Comparison of ENCODE assay signal across 8 mouse cellular contexts in the genomic region with DNA sequence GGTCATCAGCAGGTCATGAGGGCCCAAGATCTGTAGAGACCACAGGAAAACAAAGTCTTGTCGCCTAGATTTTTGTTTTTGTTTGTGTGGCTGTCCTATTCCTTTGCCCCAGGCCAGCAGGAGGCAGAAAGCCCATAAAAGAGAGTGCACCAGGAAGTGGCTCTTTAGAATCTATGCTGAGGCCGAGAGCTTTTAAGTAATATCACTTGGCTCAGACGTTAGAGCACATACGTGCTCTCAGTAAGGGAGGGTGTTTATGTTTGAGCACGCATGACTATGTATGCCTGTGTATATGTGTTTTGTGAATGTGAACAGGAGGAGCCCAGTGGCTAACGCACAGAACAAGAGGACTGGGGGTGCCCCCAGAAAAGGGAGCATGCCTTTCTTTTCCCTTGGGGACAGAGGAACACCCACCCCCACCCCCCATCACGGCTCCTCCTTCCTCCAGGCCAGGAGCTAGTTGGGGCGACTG. TPM values are rescaled to one million over a fixed set of nuclear protein-coding genes. Genes with fewer than 3 reads are reported as not detected.
DNase-seq lines count a peak whose midpoint lies in the region.

No protein-coding gene starts in this region.

- 8% methylated on average over 8 of the region's 8 CpGs for WGBS in hindbrain, embryonic 10.5 days

- H3K27me3 ChIP-seq in hindbrain, embryonic 10.5 days (ENCODE audit: insufficient read depth, poor library complexity, severe bottlenecking), result peaks cover 43% of the 10 kb centered on the region
- H3K27me3 ChIP-seq in megakaryocyte, embryonic 14.5 days (replicated peaks), result peaks cover 41% of the 10 kb centered on the region

- DNase-seq in retina, postnatal 1 day, result peak; percentile 22
- DNase-seq in retina, embryonic 14.5 days (ENCODE audit: low spot score), result no peak
- DNase-seq in hindbrain, embryonic 10.5 days (ENCODE audit: low spot score), result no peak
- DNase-seq in thymus, postnatal 4 days, result peak; percentile 47
- no peak for DNase-seq in spleen, postnatal 10 days (ENCODE audit: low spot score in 2 of 2)
- DNase-seq in right cerebral cortex, postnatal 4 days, result no peak
- DNase-seq in layer of hippocampus, adult 18-20 months (ENCODE audit: low spot score in 2 of 2), result no peak

- peak overlapping the region; percentile 56 for H3K4me3 ChIP-seq in hindbrain, embryonic 10.5 days
- H3K4me3 ChIP-seq in megakaryocyte, embryonic 14.5 days (replicated peaks), result peak overlapping the region; percentile 91

- H3K27ac ChIP-seq in hindbrain, embryonic 10.5 days, result 0 out of 2 replicates have a peak overlapping the region, but pooled peaks have one; percentile 72

- H3K4me1 ChIP-seq in hindbrain, embryonic 10.5 days (replicated peaks), result peaks cover 22% of the 10 kb centered on the region
- H3K4me1 ChIP-seq in megakaryocyte, embryonic 14.5 days, result peaks cover 34% of the 10 kb centered on the region

- no peaks in the 10 kb centered on the region for H3K9me3 ChIP-seq in hindbrain, embryonic 10.5 days
- no peaks in the 10 kb centered on the region for H3K9me3 ChIP-seq in megakaryocyte, embryonic 14.5 days

- H3K36me3 ChIP-seq in hindbrain, embryonic 10.5 days, result no peaks in the 10 kb centered on the region
- no peaks in the 10 kb centered on the region for H3K36me3 ChIP-seq in megakaryocyte, embryonic 14.5 days (replicated peaks; ENCODE audit: low read length)

RNA-seq across cellular contexts. Expression of a gene that starts 17.7 kb away (rescaled TPM):
- polyA plus RNA-seq in hindbrain, embryonic 10.5 days (2016; fragmentation: Nextera tagmentation; extraction: Ambion mirVana), result 0.27 and 0.30 TPM in 2 replicates
- not detected in 2 replicates for polyA plus RNA-seq in megakaryocyte, embryonic 14.5 days (2012; ENCODE audit: insufficient read depth, low replicate concordance)
- under 1 TPM; 0.33 to 0.35 TPM for total RNA-seq in layer of hippocampus, adult 18-20 months (2021)

RNA-seq across cellular contexts. Expression of a gene that starts 32.8 kb away (rescaled TPM):
- 62.3 and 72.7 TPM in 2 replicates for polyA plus RNA-seq in hindbrain, embryonic 10.5 days (2016; fragmentation: Nextera tagmentation; extraction: Ambion mirVana)
- 1.6 and 2.1 TPM in 2 replicates for polyA plus RNA-seq in megakaryocyte, embryonic 14.5 days (2012; ENCODE audit: insufficient read depth, low replicate concordance)
- total RNA-seq in layer of hippocampus, adult 18-20 months (2021), result 10 to 100 TPM; 24.9 to 27.2 TPM

RNA-seq across cellular contexts. Expression of a gene that starts 51.0 kb away (rescaled TPM):
- polyA plus RNA-seq in hindbrain, embryonic 10.5 days (2016; fragmentation: Nextera tagmentation; extraction: Ambion mirVana), result 1.3 and 1.4 TPM in 2 replicates
- 2.9 TPM in 1 of 2 replicates, not detected in the other for polyA plus RNA-seq in megakaryocyte, embryonic 14.5 days (2012; ENCODE audit: insufficient read depth, low replicate concordance)
- not detected for total RNA-seq in layer of hippocampus, adult 18-20 months (2021)

RNA-seq across cellular contexts. Expression of a gene that starts 53.4 kb away (rescaled TPM):
- polyA plus RNA-seq in hindbrain, embryonic 10.5 days (2016; fragmentation: Nextera tagmentation; extraction: Ambion mirVana), result 0.71 and 0.75 TPM in 2 replicates
- polyA plus RNA-seq in megakaryocyte, embryonic 14.5 days (2012; ENCODE audit: insufficient read depth, low replicate concordance), result 0.83 and 1.3 TPM in 2 replicates
- total RNA-seq in layer of hippocampus, adult 18-20 months (2021), result under 1 TPM; 0.67 to 0.84 TPM

Comparison
In these comparisons a context has a peak if more than half of its experiments do, and no peak if none do; other contexts are left out.
1. DNase-seq: peak in retina, postnatal 1 day (single experiment) and thymus, postnatal 4 days (single experiment); none in retina, embryonic 14.5 days (single experiment), hindbrain, embryonic 10.5 days (single experiment), spleen, postnatal 10 days (0 of 2), right cerebral cortex, postnatal 4 days (single experiment) and layer of hippocampus, adult 18-20 months (0 of 2).
2. RNA of a gene that starts 32.8 kb away (polyA plus RNA-seq): 62.3 to 72.7 TPM in hindbrain, embryonic 10.5 days; 1.6 to 2.1 TPM in megakaryocyte, embryonic 14.5 days; every median in the first group is over 10 times any median in the second.